Mouse (Mus musculus) 416B (cell line): ENCODE measurements at regions not wholly inside any gene's neighbourhood (a gene's known extent, or its start where the extent isn't known, plus 50 kb on each side); places are given as distances from the start of the nearest gene placed in this dataset.
"Not testable (repeated sequence)": the region's sequence is repeated elsewhere in the genome, so short reads cannot be mapped to it uniquely, and the experiment has no call there.

Experiments
- DNase-seq: peaks from one replicate; pipeline ENCODE4 v3.0.0; 2011; ENCODE audit warnings: low read depth

GRCm38 (mm10) chr9:3116311-3116710, 79.6 kb downstream of the Gm10715 start:
- not testable (repeated sequence) for DNase-seq

- no peak for DNase-seq
Observed at GRCm38 (mm10) chr9:3161181-3161580, 124.5 kb downstream of the Gm10715 start.

GRCm38 (mm10) chr9:3184343-3184742, 147.7 kb downstream of the Gm10715 start:
- no peak for DNase-seq

- no peak for DNase-seq
Observed at GRCm38 (mm10) chr9:3199151-3200018, 135.6 kb upstream of the Alkbh8 start.

GRCm38 (mm10) chr9:3200019-3200347, 135.0 kb upstream of the Alkbh8 start:
- not testable (repeated sequence) for DNase-seq

GRCm38 (mm10) chr9:3208120-3208519, 126.8 kb upstream of the Alkbh8 start:
- not testable (repeated sequence) for DNase-seq

- DNase-seq: peak; percentile 85
Observed at GRCm38 (mm10) chr9:3258396-3259300, 76.3 kb upstream of the Alkbh8 start.

GRCm38 (mm10) chr9:3260181-3260580, 74.8 kb upstream of the Alkbh8 start:
- peak; percentile 57 for DNase-seq

- peak; percentile 41 for DNase-seq
Observed at GRCm38 (mm10) chr9:3260860-3261259, 74.1 kb upstream of the Alkbh8 start.

GRCm38 (mm10) chr9:3264467-3264866, 70.5 kb upstream of the Alkbh8 start:
- no peak for DNase-seq

GRCm38 (mm10) chr9:3280496-3280895, 54.4 kb upstream of the Alkbh8 start:
- not testable (repeated sequence) for DNase-seq

- not testable (repeated sequence) for DNase-seq
Observed at GRCm38 (mm10) chr9:3281906-3282305, 53.0 kb upstream of the Alkbh8 start.

GRCm38 (mm10) chr9:3283381-3283780, 51.6 kb upstream of the Alkbh8 start:
- peak; percentile 25 for DNase-seq
